Mouse (Mus musculus) liver, adult 2 months (tissue): ENCODE data around the gene Steap4.

Source experiments
- CTCF ChIP-seq: fragments of 200-500 bp; IDR thresholded peaks from 2 replicates; pipeline ENCODE4 v1.5.1; 2011; ENCODE audit warnings: low read depth, low read length, control low read depth
- POLR2A ChIP-seq: fragments of 200-500 bp; IDR thresholded peaks from 2 replicates; pipeline ENCODE4 v1.6.1; 2011; ENCODE audit warnings: low read length, control low read depth; ENCODE audit not compliant: insufficient read depth; ENCODE audit errors: extremely low read depth

DNA sequence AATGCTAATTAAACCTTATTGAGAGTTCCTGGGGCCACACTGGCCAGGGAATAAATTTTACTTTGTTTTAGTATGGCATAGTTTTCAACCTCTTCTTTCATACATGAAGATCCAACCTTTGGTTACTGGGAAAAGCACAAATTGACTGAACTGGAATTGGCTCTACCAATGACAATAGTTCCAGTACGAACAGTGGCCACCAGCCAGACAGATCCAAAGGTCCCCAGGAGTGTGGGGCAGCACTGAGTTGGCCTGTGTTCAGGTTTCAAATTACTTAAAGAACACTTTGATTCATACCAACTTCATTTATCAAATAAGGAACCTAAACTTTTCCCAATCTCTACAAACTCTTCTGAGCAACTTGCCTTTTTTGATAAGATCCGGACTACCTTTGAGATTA lies 5.4 kb upstream of the Steap4 start:
- no peak for TF ChIP-seq POLR2A
- no peak for TF ChIP-seq CTCF
